Mouse (Mus musculus): ENCODE measurements at regions not wholly inside any gene's neighbourhood (a gene's known extent, or its start where the extent isn't known, plus 50 kb on each side); places are given as distances from the start of the nearest gene placed in this dataset.

DNA sequence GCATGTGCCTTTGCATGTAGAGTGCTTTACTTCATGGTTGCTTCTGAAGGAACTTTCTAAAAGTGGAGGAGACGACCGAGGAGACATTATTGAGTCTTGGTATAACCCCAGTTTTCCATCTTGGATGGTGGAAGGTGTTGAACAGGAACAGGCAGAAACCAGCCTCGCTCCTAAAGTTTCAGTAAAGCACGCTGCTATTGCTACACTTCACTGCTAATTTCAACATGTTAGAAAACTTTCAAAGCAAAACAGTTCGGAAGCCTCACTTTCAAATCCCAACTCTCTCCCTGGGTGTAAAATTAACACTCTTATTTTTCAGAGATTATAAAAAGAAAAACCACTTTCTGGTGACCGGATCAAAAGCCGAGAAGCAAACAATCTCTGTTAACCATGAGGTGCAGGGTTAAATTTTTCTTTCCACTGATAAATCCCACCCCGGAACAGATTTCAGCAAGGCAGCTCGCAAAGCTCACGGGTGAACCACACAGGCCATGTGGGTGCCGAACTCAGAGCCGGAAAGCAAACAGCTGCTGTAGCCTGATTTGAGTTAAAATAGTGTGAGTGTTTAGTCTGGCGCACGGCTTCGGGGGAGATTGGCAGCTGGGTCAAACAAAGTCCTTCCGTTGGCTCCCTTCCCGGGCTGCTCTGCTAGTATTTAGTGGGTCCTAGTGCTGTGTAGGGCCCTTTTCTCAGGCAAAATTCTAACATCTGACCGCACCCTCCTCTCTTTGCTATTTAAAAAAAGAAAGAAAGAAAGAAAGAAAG is 102.2 kb downstream of the Gm11146 start:
- no peaks in the 10 kb centered on the region for H3K4me1 ChIP-seq (replicated peaks; ENCODE audit: control insufficient read depth, insufficient read depth)
- WGBS = 15% methylated on average over 18 of the region's 18 CpGs
- H3K27me3 ChIP-seq (ENCODE audit: control insufficient read depth, insufficient read depth, low read length) = no peaks in the 10 kb centered on the region
- DNase-seq (ENCODE audit: low spot score) (peak; percentile 84), ATAC-seq (ENCODE audit: low FRiP score, low TSS enrichment) (peak; percentile 92)
- H3K4me2 ChIP-seq (replicated peaks; ENCODE audit: low read depth) = peak overlapping the region; percentile 49
- no peaks in the 10 kb centered on the region for H3K36me3 ChIP-seq (ENCODE audit: control insufficient read depth, insufficient read depth, low read length)
- TF ChIP-seq CTCF (IDR thresholded peaks at IDR 0.05; ENCODE audit: low read depth) (no peak), EP300 (optimal IDR thresholded peaks at IDR 0.05) (no peak)
- peak overlapping the region; percentile 46 for H3K4me3 ChIP-seq (ENCODE audit: low read depth, low read length)
- H3K9ac ChIP-seq (ENCODE audit: low read length) = peak overlapping the region; percentile 48
- H3K27ac ChIP-seq (replicated peaks) = peak overlapping the region; percentile 85
- H3K9me3 ChIP-seq (ENCODE audit: control insufficient read depth, low read length) = no peaks in the 10 kb centered on the region

DNA sequence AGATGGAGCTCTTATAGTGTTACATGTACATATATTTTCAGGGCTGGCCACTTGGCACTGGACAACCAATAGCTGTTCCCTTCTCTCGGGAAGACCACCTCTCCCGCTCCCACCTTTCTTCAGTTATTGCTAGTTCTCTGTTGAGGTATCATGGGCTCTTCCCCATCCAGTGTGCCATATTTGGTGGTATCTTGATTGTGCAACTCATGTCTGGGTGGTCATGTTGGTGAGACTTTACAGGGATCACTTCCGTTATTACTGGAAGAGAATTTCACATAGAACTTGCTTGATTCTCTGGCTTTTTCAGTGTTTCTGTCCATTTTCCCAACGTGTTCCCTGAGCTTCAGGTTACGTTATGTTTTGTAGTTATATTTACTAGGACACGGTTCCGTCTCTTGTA is 106.6 kb downstream of the Gm11146 start:
- H3K4me1 ChIP-seq (replicated peaks; ENCODE audit: control insufficient read depth, insufficient read depth) = no peaks in the 10 kb centered on the region
- H3K9ac ChIP-seq (ENCODE audit: low read length) = no peak overlapping the region
- DNase-seq (ENCODE audit: low spot score) (no peak), ATAC-seq (ENCODE audit: low FRiP score, low TSS enrichment) (no peak)
- no peak overlapping the region for H3K4me2 ChIP-seq (replicated peaks; ENCODE audit: low read depth)
- no peaks in the 10 kb centered on the region for H3K27me3 ChIP-seq (ENCODE audit: control insufficient read depth, insufficient read depth, low read length)
- H3K36me3 ChIP-seq (ENCODE audit: control insufficient read depth, insufficient read depth, low read length) = no peaks in the 10 kb centered on the region
- no peaks in the 10 kb centered on the region for H3K9me3 ChIP-seq (ENCODE audit: control insufficient read depth, low read length)
- H3K27ac ChIP-seq (replicated peaks) = no peak overlapping the region
- no peak for TF ChIP-seq EP300 (optimal IDR thresholded peaks at IDR 0.05)
- no peak for TF ChIP-seq CTCF (IDR thresholded peaks at IDR 0.05; ENCODE audit: low read depth)
- H3K4me3 ChIP-seq (ENCODE audit: low read depth, low read length) = no peak overlapping the region
- 97% methylated on average over 7 of the region's 7 CpGs for WGBS

DNA sequence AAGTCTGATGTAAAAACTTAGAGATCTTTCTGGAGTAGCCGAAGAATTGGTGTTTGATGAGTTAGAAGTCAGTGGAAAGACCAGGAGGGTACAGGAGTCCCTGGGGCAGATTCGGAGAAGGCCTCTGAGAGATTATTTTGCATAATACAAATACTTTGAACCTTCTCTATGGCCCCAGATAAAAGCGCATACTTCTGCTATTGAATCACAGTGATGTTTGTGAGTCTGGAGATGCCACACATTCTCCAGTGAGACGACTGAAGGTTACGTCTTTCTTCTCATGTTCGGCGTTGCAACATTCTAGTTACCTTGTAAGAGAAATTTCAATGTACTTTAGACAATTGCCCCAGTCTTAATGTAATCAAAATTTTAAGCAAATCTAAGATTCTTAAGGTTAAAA is 107.9 kb downstream of the Gm11146 start:
- no peaks in the 10 kb centered on the region for H3K27me3 ChIP-seq (ENCODE audit: control insufficient read depth, insufficient read depth, low read length)
- H3K4me1 ChIP-seq (replicated peaks; ENCODE audit: control insufficient read depth, insufficient read depth) = no peaks in the 10 kb centered on the region
- H3K4me3 ChIP-seq (ENCODE audit: low read depth, low read length) = no peak overlapping the region
- no peaks in the 10 kb centered on the region for H3K36me3 ChIP-seq (ENCODE audit: control insufficient read depth, insufficient read depth, low read length)
- H3K9ac ChIP-seq (ENCODE audit: low read length) = no peak overlapping the region
- WGBS = 77% methylated on average over 7 of the region's 7 CpGs
- no peaks in the 10 kb centered on the region for H3K9me3 ChIP-seq (ENCODE audit: control insufficient read depth, low read length)
- ATAC-seq (ENCODE audit: low FRiP score, low TSS enrichment) = no peak
- H3K4me2 ChIP-seq (replicated peaks; ENCODE audit: low read depth) = no peak overlapping the region
- no peak for DNase-seq (ENCODE audit: low spot score)
- no peak overlapping the region for H3K27ac ChIP-seq (replicated peaks)
- TF ChIP-seq EP300 (optimal IDR thresholded peaks at IDR 0.05) (no peak), CTCF (IDR thresholded peaks at IDR 0.05; ENCODE audit: low read depth) (no peak)

DNA sequence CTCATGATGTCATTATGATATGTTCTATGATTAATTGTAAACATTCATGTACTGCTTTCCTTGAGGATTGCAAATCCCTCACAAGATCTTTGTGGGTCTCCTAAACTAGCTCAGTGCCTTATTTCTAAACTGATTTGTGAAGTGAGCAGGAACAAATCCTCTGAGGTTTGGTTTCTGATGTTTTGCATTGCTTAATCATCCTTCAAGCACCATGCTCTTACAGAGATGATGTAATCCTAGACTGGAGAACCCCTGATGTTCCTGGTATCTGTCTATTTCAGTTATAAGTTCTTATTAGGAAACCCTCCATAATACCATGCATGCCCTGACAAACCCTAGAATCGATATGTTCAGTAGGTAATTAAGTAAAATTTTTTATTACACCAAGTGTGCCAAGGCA is 113.7 kb downstream of the Gm11146 start:
- no peak for DNase-seq (ENCODE audit: low spot score)
- ATAC-seq (ENCODE audit: low FRiP score, low TSS enrichment) = no peak
- Histone ChIP-seq H3K9ac (ENCODE audit: low read length) (no peak overlapping the region), H3K4me1 (replicated peaks; ENCODE audit: control insufficient read depth, insufficient read depth) (no peaks in the 10 kb centered on the region), H3K27ac (replicated peaks) (no peak overlapping the region), H3K4me3 (ENCODE audit: low read depth, low read length) (no peak overlapping the region), H3K9me3 (ENCODE audit: control insufficient read depth, low read length) (no peaks in the 10 kb centered on the region), H3K36me3 (ENCODE audit: control insufficient read depth, insufficient read depth, low read length) (no peaks in the 10 kb centered on the region), H3K27me3 (ENCODE audit: control insufficient read depth, insufficient read depth, low read length) (no peaks in the 10 kb centered on the region), H3K4me2 (replicated peaks; ENCODE audit: low read depth) (no peak overlapping the region)
- TF ChIP-seq CTCF (IDR thresholded peaks at IDR 0.05; ENCODE audit: low read depth) (no peak), EP300 (optimal IDR thresholded peaks at IDR 0.05) (no peak)
- WGBS = 88% methylated on average over 1 of the region's 1 CpGs

DNA sequence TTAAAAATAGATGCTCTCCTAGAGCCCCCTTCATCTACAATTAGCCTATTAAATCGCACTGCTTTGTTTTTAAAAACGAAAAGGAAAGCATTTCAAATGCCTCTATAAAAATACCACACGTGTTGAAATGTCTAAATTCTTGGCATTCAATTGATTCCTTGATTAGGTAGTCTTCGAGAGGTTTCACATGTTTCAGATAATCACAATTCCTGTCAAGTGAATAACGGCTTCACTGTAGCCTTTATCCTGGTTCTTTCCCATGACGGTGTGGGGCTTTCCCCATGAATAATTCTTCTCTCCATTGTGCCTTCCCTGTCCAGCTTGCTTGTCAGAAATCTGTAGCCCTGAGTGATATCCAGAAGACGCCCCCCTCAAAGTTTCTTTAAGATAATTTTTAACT is 122.1 kb downstream of the Gm11146 start:
- Histone ChIP-seq H3K36me3 (ENCODE audit: control insufficient read depth, insufficient read depth, low read length) (no peaks in the 10 kb centered on the region), H3K9me3 (ENCODE audit: control insufficient read depth, low read length) (no peaks in the 10 kb centered on the region), H3K4me3 (ENCODE audit: low read depth, low read length) (no peak overlapping the region), H3K4me2 (replicated peaks; ENCODE audit: low read depth) (no peak overlapping the region), H3K27me3 (ENCODE audit: control insufficient read depth, insufficient read depth, low read length) (no peaks in the 10 kb centered on the region), H3K4me1 (replicated peaks; ENCODE audit: control insufficient read depth, insufficient read depth) (no peaks in the 10 kb centered on the region), H3K27ac (replicated peaks) (no peak overlapping the region), H3K9ac (ENCODE audit: low read length) (no peak overlapping the region)
- no peak for ATAC-seq (ENCODE audit: low FRiP score, low TSS enrichment)
- 68% methylated on average over 7 of the region's 7 CpGs for WGBS
- no peak for DNase-seq (ENCODE audit: low spot score)
- TF ChIP-seq CTCF (IDR thresholded peaks at IDR 0.05; ENCODE audit: low read depth) = no peak
- no peak for TF ChIP-seq EP300 (optimal IDR thresholded peaks at IDR 0.05)

DNA sequence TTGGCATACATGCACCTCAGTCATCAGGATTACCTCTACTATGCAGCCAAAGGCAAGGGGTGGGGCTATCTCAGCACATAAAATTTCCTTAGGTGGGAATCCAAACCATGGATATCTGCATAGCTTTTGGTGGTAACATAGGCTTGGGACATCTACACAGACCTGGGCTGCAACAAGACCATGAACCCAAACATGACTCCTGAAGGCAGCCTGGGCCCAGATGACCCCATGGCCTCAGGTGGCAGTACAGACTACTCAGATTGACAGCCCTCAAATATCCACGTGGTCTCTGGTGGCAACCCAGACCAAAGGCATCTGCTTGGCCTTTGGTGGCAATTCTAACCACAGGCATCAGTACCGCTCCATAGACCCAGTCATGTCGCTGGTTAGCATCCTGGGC is 130.0 kb downstream of the Gm11146 start:
- 83% methylated on average over 3 of the region's 3 CpGs for WGBS
- ATAC-seq (ENCODE audit: low FRiP score, low TSS enrichment) = no peak

More for the DNA sequence above, 130.0 kb downstream of the Gm11146 start:
- Histone ChIP-seq H3K4me1 (replicated peaks; ENCODE audit: control insufficient read depth, insufficient read depth) (no peaks in the 10 kb centered on the region), H3K36me3 (ENCODE audit: control insufficient read depth, insufficient read depth, low read length) (no peaks in the 10 kb centered on the region), H3K27me3 (ENCODE audit: control insufficient read depth, insufficient read depth, low read length) (no peaks in the 10 kb centered on the region), H3K27ac (replicated peaks) (no peak overlapping the region), H3K9me3 (ENCODE audit: control insufficient read depth, low read length) (no peaks in the 10 kb centered on the region), H3K9ac (ENCODE audit: low read length) (no peak overlapping the region), H3K4me3 (ENCODE audit: low read depth, low read length) (no peak overlapping the region), H3K4me2 (replicated peaks; ENCODE audit: low read depth) (no peak overlapping the region)
- TF ChIP-seq EP300 (optimal IDR thresholded peaks at IDR 0.05) = no peak
- no peak for TF ChIP-seq CTCF (IDR thresholded peaks at IDR 0.05; ENCODE audit: low read depth)
- no peak for DNase-seq (ENCODE audit: low spot score)
